Mouse (Mus musculus): ENCODE results near the gene Clint1.

DNA sequence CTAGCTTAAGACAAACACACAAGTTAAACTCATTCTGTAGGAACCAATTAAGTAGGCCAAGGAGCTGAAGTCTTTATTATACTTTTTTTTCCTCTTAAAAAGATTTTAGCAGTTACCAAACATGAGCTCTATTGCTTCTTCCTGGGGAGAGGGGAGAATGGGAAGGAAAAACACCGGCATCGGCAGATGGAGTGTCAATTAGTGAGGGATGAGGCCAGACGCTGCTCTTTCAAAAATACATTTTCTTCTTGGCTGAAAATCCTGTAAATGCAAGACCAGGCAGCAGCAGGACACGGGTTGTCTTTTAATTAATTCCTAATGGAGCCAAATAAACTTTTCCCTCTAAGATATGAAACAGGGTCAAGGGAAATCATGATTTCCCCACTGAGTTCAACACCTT is 94.9 kb downstream of the Clint1 start:
- TF ChIP-seq CTCF (IDR thresholded peaks at IDR 0.05; ENCODE audit: control insufficient read depth, insufficient read depth, low read length) = no peak
- TF ChIP-seq POLR2A (IDR thresholded peaks at IDR 0.05; ENCODE audit: borderline replicate concordance, control insufficient read depth, low read depth, low read length) = no peak

Measured in bone marrow, adult 2 months (tissue).